Mouse (Mus musculus) retina, postnatal 1 day (tissue): ENCODE results near the gene Arrb1.
A peak's percentile ranks its signal among the peaks of the same experiment; 100 is the strongest.

ENCODE experiments used
- DNase-seq: peaks from one replicate; pipeline ENCODE4 v3.0.0-alpha.2; 2012

Arrb1 gene

DNA sequence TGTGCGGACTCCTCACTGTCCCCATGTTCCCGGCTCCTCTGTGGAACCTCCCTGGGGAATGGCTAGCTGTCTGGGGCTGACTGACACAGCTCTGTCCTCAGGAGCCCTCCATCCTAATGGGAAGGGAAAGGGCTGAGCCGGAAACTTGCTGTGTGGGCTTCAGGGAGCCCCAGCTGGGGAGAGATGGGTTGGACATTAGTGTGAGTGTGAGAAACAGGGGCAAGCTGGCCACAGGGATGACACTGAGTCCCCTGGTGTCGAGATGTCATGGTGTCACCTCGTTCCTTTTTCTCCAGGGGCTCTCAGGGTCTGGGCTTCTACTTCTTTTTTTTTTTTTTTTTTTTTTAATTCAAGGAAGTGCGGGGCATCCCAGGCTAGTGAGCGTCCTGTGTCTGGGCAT lies 47.0 kb downstream of the Arrb1 start:
- no peak for DNase-seq

DNA sequence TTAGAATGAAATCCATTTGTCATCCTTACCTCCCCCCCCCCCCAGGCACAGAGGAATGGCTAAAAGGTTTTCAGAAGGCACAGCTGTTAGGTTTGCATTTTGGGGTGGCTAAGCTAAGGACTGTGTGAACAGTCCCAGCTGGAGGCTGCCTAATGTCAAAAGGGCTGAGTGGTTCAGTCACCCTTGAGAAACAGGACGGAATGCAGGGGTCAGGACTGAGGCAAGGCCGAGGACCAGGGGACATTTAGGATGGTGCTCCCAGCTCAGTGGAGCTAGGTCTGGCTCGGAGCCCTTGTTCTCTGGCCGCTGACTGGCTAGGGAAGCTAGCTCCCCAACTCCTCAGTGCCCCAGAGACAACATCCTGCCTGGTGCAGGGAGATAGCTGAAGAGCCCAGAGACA lies 47.6 kb downstream of the Arrb1 start:
- peak; percentile 38 for DNase-seq

DNA sequence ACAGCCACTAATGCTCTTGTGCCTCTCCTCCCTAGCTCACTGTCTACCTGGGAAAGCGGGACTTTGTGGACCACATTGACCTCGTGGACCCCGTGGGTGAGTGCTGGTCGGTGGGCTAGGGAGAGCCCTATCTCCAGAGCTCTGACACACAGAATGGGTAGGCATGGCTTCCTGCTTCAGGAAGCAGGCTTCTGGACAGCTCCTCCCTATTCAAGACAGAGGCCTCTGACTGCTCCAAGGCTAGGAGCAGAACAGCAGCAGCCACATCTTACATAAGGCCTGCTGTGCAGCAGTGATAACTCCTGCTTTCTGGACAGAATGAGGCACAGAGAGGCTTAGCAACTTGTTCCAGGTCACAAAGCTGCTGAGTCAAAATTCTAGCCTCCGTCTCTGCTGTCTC lies 48.4 kb downstream of the Arrb1 start:
- no peak for DNase-seq

DNA sequence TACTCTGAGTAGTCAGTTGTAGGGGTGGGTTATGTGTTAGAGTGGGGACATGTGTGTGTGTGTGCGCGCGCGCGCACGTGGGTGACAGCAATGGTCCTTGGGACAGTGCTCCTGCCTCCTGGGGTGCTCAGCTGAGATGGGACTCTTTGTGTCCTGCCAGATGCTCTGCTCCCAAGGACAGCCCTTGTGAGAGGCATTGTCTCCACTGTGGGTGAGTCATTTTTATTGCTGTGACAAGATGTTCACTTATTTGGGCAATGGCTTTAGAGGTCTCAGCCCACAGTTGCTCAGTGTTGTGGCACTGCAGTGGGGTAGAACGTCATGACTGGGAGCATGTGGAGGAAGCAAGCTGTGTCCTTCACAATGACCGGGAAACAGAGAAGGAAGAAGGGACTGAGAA lies 50.7 kb downstream of the Arrb1 start:
- DNase-seq: no peak

DNA sequence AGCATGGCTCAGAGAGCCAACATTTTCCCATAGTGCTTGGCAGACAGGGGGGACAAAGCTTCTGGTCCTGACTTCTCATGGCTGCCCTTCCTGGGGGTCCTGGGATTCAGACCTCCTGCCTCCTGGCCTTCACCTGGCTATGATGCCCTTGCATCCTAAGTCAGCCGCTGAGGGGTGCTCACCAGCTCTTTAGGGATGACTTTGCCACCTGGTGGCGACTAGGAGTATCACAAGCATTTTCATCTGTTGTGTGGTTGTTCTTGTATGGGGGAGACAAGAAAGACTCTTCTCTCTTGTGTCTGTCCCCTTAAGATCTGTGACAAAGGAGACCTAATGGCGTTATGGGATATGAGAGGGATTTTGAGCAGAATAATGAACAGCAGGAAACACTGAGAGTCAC lies 54.8 kb downstream of the Arrb1 start:
- DNase-seq: peak; percentile 85

DNA sequence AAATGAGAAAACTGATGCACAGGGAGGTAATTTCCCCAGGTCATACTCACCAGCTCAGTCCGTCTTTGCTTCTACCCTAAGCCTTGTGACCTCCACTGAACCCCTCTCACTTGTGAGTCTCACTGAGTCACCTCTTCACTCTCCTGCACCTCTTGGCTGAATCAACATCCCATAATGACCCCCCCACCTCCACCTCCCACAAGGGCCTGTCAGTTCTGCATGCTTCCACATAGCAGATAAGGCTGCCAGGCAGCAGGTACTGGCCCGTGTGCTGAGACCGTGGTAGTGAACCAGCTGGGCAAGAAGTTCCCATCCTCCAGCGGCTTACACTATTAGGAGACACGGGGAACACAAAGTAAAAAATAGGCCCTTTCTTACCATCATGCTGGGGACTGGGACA lies 55.4 kb downstream of the Arrb1 start:
- DNase-seq: no peak

DNA sequence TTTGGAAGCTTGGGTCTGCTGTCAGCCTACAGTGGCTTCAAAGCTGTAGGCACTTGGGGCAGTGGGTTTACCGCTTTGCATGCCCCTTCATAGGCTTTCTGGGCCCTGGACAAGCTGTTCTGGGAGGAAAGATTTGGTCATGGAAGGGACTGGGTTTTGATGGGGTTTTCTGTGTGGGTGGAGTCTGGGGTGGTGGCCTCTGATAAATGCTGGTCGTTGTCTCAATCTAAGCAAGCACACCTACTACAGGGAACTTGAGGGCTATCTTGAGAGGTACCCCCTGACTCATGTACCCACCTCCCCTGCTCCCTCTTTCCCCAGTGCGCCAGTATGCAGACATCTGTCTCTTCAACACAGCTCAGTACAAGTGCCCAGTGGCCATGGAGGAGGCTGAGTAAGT lies 57.4 kb downstream of the Arrb1 start:
- no peak for DNase-seq

DNA sequence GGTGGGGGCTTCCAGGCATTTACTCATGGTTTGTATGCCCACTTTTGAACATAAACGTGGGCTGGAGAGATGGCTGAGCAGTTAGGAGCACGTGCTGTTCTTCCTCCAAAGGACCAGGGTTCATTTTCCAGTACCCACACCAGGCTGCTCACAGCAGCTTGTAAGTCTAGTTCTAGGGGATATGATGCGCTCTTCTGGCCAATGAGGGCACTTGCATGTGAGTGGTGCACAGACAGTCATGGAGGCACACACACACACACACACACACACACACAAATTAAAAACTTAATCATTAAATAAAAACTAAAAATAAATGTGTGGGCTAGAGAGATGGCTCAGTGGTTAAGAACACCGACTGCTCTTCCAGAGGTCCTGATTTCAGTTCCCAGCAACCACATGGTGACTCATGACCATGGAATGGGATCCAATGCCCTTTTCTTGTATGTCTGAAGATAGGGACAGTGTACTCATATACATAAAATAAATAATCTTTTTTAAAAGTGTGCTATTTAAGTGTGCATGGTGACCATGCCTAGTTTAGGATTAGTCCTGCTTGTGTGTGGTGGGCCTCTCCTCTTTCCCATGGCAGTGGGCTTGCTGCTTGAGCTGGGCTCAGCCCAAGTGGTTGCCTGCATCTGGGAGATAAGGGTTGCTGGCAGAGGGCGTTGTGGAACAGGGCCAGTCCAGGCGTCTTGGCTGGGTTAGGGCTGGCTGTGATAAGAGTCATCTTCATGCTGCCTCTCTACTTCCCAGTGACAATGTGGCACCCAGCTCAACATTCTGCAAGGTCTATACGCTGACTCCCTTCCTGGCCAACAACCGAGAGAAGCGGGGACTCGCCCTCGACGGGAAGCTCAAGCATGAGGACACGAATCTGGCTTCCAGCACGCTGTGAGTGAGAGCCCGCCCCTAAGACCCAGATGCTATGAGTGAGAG lies 58.9 kb downstream of the Arrb1 start:
- DNase-seq: no peak

DNA sequence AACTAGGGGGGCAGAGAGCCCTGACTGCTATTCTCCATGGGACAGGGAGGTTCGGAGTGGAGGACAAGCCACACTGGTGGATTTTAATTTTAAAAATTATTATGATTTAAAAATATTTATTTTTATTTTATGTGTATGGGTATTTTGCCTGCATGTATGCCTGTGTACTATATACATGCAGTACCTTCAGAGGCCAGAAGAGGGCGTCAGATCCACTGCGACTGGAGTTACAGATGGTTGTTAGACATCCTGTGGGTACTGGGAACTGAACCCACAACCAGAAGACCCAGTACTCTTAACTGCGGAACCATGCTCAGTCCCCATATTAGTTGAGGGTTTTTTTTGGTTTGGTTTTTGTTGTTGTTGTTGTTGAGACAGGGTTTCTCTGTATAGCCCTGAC lies 63.5 kb downstream of the Arrb1 start:
- DNase-seq: no peak

DNA sequence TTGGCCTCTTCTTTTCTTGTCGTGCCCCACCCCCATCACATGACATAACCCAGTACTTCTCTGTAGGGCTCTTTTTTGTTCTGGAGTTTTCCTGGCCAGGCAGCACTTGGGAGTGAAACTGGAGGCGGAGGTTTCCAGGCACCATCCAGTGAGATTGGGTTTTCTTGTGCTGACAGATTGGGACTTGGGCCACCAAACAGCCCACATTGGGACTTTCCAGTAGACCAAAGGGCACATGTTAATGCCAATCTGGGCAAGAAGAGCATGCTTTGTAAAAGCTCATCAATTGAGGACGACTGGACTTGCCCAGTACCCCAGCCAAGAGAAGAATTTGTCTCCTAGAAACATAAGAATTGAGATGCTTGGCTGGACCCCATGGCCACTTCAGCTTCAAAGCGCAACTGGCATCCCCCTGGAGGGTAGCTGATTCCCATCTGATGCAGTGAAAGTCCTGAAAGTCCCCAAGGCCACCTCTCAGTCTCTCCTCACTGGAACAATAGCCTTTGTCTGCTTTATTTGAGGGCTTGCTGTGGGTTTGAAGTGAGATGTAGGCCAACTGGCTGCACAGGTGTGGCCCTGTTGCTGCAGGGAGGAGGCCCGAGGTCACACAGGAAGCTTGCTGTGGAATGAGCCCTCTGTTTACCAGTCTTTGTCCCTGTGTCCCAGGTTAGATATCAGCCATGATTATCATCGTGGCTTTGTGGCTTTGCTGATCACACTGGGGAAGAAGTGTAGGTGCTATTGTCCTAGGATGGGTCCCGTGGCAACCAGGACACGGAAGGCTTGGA lies 68.8 kb downstream of the Arrb1 start:
- DNase-seq: no peak

DNA sequence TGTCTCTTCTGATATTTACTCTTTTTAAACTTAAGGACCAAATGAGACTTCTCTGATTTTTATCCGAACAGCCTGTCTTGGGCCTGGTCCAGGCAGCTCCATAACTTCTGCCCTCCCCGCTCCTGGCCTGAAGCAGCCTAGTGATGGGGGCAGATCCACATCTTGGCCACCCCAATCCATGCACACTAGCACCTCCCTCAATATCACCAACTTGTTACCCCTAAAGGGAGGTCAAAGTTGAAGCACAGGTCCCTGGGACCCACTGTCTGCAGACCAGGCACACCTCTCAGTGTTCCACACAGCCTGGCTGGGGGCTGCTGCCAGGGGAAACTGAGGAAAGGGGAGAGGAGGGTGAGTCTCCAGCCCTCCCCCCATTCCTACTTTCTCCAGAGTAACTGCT lies 69.8 kb downstream of the Arrb1 start:
- DNase-seq: no peak

DNA sequence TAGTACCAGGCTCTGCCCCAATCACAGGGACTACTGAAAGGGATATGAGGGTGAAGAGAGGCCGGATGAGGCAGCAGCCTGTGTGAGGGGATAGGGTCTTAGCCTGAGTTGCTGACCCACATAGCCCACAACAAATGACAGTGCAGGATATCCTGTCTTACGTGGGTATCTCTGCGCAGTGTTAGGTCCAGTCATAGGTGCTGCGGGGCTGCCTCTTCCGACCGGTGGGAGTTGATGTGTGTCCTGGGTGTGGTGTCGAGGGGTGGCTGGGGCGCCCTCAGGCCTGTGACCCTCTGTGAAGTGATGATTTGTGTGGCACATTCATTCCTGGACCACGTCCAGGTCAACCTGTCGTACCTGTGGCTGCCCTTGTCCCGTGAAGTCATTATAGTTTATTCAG lies 71.0 kb downstream of the Arrb1 start:
- DNase-seq: no peak

DNA sequence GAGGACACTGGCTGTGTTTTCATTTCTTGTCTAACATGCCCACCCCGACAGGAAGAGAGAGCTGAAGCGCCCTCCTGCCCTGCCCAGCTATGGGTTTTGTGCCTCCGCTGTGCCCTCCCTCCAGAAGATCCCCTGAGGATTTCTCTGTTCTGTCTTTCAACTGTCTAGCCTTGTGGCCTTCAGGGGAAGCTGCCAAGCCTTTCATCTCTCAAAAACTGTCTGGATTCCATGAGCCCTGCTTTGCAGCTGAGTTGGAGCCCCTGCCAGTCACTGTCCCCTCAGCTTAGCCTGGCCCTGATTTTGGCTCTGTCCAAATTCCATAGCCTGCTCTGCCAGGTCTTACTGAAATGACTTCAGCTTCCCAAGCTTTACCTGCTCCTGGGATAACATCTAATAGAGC lies 71.5 kb downstream of the Arrb1 start:
- DNase-seq: no peak

DNA sequence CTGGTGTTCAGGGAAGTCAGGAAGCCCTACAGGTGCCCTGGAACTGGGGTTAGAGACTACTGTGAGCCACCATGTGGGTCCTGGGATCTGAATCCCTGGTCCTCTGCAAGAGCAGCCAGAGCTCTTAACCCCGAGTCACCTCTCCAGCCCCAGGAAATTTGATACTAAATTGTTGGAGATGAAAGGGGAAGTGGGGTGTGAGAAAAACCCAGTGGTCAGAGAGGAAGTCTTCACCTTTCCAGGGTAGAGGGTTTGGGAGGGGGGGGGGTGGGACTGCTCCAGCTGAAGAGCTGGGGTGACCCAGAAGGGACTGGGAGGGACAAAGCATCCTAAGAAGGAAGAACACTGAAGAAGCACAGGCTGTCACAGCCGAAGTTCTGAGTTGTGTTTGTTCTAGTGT lies 72.4 kb downstream of the Arrb1 start:
- no peak for DNase-seq

DNA sequence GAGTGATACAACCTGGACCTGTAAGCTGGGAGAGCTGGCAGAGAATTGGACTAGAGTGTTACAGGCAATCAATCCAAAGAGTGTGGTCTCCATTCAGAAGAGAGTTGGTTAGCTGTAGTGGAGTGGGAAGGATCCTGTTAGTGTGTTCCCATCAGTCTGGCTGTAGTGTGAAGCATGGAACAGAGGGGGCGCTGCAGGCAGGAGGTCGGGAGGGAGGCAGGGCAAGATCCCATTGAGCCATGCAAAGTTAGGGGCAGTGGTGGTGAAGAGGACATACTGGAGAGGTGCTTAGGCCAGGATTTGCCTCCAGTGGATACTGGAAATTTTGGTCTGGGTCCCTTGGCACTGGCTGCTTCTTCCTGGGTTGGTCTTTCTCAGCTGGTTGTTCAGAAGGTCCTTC lies 83.0 kb downstream of the Arrb1 start:
- DNase-seq: no peak

DNA sequence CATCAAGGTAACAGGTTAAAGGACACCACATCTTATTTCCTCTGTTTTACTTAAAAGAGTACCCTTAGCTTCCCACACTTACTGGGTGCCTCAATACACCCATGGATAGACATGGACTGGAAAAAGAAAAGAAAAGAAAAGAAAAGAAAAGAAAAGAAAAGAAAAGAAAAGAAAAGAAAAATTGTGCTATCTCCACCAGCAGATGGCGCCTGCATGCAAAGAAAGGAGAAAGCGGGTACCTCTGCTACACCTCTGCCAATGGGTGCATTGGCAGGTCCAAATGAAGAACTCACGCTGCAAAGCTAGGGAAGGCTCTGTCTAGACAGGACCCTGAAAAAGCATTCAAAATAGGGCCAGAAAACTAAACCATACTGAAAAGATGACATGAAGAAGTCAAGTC lies 83.6 kb downstream of the Arrb1 start:
- peak; percentile 62 for DNase-seq

DNA sequence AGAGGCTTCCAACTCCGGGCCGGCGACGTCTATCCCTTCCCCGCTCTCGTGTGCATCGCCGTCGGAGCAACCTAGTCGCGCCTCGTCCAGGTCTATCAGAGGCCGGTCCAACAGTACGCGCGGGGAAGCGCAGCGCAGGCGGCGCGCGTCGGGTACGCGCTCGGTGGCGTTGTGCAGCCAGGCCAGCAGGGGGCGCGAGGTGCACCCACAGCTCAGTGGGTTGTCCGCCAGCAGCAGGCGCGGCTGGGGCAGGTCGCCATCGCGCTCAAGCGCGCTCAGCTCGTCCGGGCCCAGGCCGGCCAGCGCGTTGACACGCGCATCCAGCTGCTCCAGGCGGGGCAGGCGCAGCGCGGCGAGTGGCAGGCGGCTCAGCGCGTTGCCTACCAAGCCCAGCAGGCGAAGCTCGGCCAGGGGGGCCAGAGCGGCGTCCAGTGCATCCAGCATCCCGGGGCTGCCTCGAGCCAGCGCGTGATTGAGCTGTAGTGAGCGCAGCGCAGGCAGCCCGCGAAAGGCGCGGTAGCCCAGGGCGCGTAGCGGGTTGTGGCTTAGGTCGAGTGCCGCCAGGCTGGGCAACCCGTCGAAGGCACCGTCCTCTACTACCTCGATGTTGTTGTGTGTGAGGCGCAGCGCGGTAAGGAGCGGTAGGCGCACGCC lies 90.6 kb downstream of the Arrb1 start:
- DNase-seq: peak; percentile 93

DNA sequence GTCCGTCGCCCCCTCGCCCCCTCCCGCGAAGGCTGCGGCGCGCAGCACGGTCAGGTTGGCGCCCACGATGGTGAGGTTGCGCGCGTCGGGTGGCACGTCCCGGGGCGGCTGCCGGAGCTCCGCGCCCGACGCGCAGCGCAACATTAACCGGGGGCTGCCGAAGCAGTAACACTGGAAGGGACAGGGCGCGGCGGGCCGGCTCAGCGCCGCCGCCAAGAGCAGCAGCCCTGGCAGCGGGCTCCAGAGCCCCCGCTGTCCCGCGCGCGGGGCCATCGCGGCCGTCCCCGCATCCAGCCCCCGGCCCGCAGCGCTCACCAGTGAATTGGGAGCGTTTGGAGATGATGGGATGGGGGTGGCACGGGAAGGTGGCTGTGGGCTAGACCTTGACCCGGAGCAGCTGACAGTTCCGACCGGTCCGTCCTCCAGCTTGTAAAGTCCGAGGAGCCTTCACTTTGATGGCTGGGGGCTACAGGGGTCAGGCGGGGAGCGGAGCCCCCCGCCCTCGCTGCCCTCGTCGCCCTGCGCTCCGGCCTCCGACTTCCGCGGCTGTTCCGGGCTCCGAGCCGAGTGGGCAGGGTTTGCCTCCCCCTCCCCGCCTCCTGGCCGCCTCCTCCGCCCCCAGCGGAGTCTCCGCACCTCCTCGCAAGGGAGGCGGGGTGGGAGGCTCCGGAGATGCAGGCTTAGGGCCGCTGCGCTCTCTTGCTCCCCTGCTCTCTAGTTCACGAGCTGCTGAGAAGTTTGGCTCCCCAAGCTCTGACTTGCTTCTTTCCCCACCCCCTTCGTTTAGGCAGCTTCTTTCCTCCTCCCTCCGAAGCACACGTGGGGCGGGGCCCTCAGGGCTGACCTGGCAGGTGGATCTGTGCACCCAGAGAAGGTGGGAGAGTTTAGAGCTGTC lies 91.4 kb downstream of the Arrb1 start, which contains the start of gene Tpbgl:
Gene Tpbgl (minus strand): TSS at position 728 of the 895 bp plus-strand sequence.
- peak; percentile 62 for DNase-seq

DNA sequence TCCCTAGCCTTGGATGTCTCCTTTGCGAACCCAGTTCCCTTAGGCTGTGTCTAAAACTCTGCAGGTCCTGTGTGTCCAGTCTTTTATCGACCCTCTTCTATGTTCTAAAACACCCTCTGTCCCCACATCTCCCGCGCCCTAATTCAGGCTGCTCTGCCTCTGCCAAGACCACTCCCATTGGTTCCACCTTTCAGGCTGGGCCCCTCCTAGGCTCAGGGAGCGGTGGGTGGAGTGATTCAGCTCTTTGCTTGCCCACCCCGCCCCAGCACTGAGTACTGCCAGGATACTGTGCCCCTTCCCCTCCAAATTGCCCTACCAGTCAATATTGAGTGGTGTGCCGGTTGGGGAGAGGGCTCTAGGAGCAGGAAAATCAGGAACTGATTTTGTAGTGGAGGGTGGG lies 92.1 kb downstream of the Arrb1 start:
- no peak for DNase-seq

DNA sequence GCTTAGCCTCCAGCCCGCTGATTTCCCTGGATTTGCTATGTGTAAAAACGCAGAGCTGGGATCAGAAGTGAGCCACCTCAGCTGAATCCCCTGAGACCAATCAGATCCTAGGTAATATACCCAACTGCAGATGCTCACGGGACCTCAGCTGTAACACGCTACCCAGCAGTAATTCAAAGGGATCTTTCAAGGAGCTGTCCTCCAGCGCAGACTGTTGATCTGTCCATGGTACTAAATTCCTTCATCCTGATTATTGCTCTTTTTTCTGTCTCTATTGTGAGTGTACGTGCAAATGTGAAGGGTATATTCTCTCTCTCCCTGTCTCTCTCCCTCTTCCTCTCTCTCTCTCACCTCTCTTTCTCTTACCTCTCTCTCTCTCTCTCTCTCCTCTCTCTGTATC lies 97.0 kb downstream of the Arrb1 start:
- DNase-seq: no peak

DNA sequence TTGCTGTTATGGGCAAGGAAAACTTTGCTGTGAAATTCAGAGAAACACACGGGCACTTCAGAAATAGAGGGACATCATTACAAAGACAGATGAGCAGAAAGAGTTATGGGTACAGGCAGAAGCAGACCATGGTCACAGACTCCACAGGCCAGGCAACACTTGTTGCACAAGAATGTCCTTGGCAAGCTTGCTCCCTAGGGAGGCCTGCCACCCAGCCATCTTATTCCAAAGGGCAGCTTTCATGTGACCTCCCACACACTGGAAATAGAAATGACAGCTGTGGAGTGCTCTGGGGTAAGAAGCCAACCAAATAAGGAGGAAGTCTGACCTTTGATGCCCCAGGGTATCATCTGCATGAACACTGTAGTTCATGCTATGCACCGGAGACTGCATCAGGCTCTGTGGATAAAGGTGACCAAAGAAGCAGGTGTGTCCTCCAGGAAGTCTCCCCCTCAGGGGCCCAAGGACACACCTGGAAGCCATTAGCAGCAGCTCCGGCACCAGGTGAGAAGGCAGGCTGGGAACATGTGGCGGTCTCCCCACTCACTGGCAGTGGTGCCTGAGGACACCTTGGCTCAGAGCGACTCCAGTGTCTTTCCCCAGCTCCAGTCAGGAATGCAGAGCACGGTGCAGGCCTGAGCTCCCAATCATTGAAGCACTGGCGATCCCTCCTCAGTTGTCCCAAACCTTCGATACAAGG lies 98.8 kb downstream of the Arrb1 start:
- no peak for DNase-seq

DNA sequence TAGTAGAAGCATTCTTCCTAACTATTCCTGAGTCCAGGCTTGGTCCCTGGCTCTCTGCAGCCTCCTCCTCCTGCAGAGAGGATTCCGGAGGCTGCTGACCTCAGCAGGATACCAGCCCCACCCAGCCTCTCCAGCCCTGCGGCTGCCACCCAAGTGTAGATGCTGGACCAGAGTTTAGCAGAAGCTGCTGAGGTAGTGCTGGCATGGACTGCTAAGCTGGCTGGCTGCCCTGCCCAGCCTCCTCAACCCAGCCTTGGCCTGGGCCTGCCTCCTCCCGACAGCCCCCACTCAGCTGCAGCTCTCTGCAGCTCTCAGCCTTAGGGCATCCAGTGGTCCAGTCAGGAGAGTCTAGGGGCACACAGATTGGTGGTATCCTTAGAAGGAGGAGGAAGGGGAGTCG lies 106.0 kb downstream of the Arrb1 start:
- DNase-seq: no peak
